Mouse (Mus musculus) stomach, embryonic 14.5 days (tissue): Measurements from ENCODE around the gene Cacna1b. TPM values are rescaled to one million over a fixed set of nuclear protein-coding genes. Genes with fewer than 3 reads are reported as not detected.
A peak's percentile ranks its signal among the peaks of the same experiment; 100 is the strongest.

Source experiments
- ATAC-seq: fragments of 200-750 bp; cut with Nextera tagmentation; 2 replicates; pipeline ENCODE4 v1.8.0; 2017; ENCODE audit warnings: low read depth, moderate TSS enrichment; ENCODE audit not compliant: insufficient number of reproducible peaks, insufficient read depth, low FRiP score
- H3K27ac ChIP-seq: fragments of 300-500 bp; sonication (generic); 2 replicates; pipeline ENCODE4 v1.5.1; 2014; ENCODE audit warnings: mild to moderate bottlenecking, low read length, moderate library complexity, mixed read lengths
- H3K27me3 ChIP-seq: fragments of 300-500 bp; sonication (generic); 2 replicates; pipeline ENCODE4 v1.6.1; 2014; ENCODE audit warnings: low read length, control low read depth, mixed read lengths; ENCODE audit not compliant: control insufficient read depth, insufficient read depth
- H3K36me3 ChIP-seq: fragments of 300-500 bp; sonication (generic); 2 replicates; pipeline ENCODE4 v1.6.1; 2014; ENCODE audit warnings: mild to moderate bottlenecking, control low read depth, low read length, moderate library complexity, mixed read lengths; ENCODE audit not compliant: control insufficient read depth, insufficient read depth
- H3K4me1 ChIP-seq: fragments of 300-500 bp; sonication (generic); 2 replicates; pipeline ENCODE4 v1.6.1; 2014; ENCODE audit warnings: low read length, control low read depth, mixed read lengths; ENCODE audit not compliant: control insufficient read depth, insufficient read depth
- H3K4me2 ChIP-seq: fragments of 300-500 bp; sonication (generic); replicated peaks from 2 replicates; pipeline ENCODE4 v1.6.1; 2014; ENCODE audit warnings: low read depth, low read length, control low read depth
- H3K4me3 ChIP-seq: fragments of 300-500 bp; sonication (generic); 2 replicates; pipeline ENCODE4 v1.5.1; 2014; ENCODE audit warnings: low read depth, low read length, control low read depth
- H3K9ac ChIP-seq: fragments of 300-500 bp; sonication (generic); replicated peaks from 2 replicates; pipeline ENCODE4 v1.6.1; 2014; ENCODE audit warnings: low read depth, mild to moderate bottlenecking, control low read depth, low read length, moderate library complexity, mixed read lengths
- H3K9me3 ChIP-seq: fragments of 300-500 bp; sonication (generic); 2 replicates; pipeline ENCODE4 v1.6.1; 2016; ENCODE audit warnings: low read depth, low read length, control low read depth; ENCODE audit not compliant: control insufficient read depth
- WGBS: fragments of 180-500 bp; shearing (Covaris S2); extraction: QIAGEN DNeasy Blood & Tissue Kit; methylation state at CpG from one replicate; pipeline ENCODE4 v1.1.7; 2014; 5-methylcytosine and 5-hydroxymethylcytosine counted together
- polyA plus RNA-seq: library from polyadenylated mRNA; unstranded; fragments of >200 nt; fragmentation: Nextera tagmentation; extraction: Ambion mirVana; gene quantifications from 2 replicates; pipeline ENCODE4 v1.2.1, GENCODE M21; 2014

Gene Cacna1b
- polyA plus RNA-seq, 1 experiment from 2014 or later = 1.3 TPM

DNA sequence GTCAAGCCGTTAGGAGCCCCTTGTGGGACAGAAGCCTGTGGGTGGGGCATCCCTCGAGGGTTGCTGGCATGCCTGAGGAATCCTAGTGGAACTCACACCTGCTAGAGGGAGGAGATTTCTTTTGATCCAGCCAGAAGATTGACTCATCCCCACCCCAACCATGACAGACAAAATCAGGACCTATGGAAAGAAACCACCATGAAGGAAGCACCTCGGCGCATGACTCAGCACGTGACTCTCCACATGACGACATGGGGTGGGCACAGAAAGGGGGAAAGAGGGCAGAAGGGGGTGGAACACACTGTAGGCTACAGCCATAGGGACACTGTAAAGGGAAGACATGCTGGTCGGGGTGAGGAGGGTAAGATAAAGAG, 154.2 kb downstream of the Cacna1b start:
- WGBS = 29% methylated on average over 7 of the region's 7 CpGs
- no peaks in the 10 kb centered on the region for H3K36me3 ChIP-seq
- H3K4me3 ChIP-seq = no peak overlapping the region
- no peaks in the 10 kb centered on the region for H3K9me3 ChIP-seq
- H3K4me1 ChIP-seq = no peaks in the 10 kb centered on the region
- ATAC-seq = no peak
- H3K27ac ChIP-seq = no peak overlapping the region
- no peak overlapping the region for H3K4me2 ChIP-seq
- no peaks in the 10 kb centered on the region for H3K27me3 ChIP-seq
- H3K9ac ChIP-seq = no peak overlapping the region

DNA sequence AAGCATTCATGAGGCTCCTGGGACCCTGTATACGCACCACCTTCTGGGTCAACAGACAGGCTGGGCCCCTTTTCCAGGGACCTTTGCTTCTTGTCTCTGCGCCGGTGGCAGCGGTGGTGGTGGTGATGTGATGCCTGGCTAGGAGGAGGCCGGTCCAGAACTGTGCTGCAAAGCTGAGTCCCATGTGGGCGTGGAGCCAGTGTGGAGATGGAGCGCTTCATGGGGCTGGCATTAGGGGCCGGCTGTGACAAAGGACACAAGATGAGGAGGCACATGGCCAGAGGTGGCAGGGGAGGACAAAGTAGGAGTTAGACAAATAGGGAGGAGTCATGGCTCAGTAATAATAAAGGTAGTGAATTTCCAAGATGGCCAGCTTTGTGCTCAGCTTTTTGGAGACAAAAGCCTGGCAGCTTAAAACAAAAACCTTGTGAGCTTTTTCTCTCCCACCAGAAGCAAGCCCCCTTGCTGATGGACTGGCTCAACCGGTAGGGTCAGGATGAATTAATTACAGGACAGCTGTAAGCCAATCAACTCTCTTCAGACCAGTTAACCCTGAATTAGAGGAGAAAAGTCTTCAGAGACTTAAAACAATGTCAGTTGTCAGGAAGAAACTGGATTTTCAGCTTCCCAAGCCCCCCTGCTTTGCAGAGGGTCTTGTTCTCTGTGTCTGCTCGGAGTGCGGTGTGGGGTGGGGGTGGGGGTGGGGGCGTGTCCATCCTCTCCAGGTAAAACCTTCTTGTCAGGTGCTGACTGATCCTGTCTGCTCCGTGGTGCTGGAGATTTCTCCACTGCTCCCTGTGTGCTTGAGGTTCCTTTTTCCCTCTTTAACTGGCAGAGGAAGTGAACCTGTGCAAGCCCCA, 154.8 kb downstream of the Cacna1b start:
- ATAC-seq = no peak
- H3K4me1 ChIP-seq = peaks cover 4% of the 10 kb centered on the region; the same call in 1 of the 2 replicates
- H3K27ac ChIP-seq = no peak overlapping the region
- no peaks in the 10 kb centered on the region for H3K27me3 ChIP-seq
- H3K9ac ChIP-seq = no peak overlapping the region
- no peak overlapping the region for H3K4me2 ChIP-seq
- H3K9me3 ChIP-seq = no peaks in the 10 kb centered on the region
- H3K36me3 ChIP-seq = no peaks in the 10 kb centered on the region
- 23% methylated on average over 13 of the region's 13 CpGs for WGBS
- no peak overlapping the region for H3K4me3 ChIP-seq

DNA sequence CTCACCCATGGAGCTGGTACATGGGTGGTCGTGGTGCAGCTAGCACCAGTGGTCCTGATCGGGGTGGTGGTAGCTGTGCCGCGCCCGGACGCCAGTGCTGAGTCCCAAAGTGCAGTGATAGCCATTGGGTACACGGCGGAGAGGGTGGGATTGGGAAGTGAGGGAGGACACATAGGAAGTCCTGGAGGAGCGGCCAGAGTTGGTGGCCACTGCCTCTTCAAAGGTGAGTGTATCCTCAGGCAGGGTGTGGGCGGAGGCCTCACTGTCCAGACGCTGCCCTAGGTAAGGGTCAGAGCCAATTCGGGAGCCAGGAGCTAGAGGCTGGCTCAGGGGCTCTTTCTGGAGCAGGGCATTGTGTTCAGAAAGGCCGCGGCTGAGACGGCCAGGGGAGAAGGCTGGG, 156.4 kb downstream of the Cacna1b start:
- Histone ChIP-seq H3K27ac (no peak overlapping the region), H3K9ac (no peak overlapping the region), H3K4me2 (no peak overlapping the region), H3K27me3 (no peaks in the 10 kb centered on the region), H3K9me3 (no peaks in the 10 kb centered on the region), H3K36me3 (no peaks in the 10 kb centered on the region), H3K4me3 (no peak overlapping the region), H3K4me1 (peaks cover 5% of the 10 kb centered on the region; the same call in 1 of the 2 replicates)
- ATAC-seq = no peak
- 85% methylated on average over 15 of the region's 15 CpGs for WGBS

DNA sequence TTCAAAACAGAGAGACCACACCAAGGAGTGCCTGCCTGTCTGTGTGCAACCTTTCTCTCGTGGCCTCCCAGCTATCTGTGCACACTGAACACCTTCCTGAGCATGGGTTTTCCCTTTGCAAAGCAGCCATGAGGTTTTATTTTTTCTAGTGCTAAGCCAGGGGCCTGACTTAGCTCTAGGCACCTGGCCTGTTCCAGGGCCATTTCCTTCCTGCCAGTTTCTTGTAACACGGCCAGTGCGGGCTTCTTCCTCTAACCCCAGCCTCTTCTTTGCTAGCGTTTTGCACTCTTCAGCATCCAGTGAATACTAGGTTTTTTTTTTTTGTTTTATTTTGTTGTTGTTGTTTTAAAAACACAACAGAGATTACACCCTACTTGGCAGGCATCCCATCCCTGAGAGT, 157.9 kb downstream of the Cacna1b start:
- Histone ChIP-seq H3K27me3 (no peaks in the 10 kb centered on the region), H3K9me3 (no peaks in the 10 kb centered on the region), H3K4me1 (peaks cover 5% of the 10 kb centered on the region; the same call in 1 of the 2 replicates), H3K9ac (no peak overlapping the region), H3K27ac (peak overlapping the region; percentile 4; the same call in 1 of the 2 replicates), H3K4me2 (no peak overlapping the region), H3K4me3 (no peak overlapping the region), H3K36me3 (no peaks in the 10 kb centered on the region)
- 62% methylated on average over 4 of the region's 4 CpGs for WGBS
- no peak for ATAC-seq

DNA sequence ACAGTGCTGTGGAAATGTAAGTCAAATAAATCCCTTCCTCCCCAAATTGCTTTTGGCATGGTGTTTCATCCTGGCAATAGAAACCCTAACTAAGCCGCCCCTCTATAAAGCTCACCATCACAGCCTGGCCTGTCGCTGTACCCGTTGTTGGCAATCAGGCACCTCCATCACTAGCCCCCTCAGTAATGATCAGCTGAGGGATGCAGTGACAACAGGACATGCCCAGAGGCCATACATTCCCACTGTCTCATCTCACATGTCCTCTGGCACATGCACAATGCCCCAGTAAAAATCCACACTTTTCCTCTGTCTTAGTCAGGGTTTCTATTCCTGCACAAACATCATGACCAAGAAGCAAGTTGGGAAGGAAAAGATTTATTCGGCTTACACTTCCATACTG, 173.5 kb downstream of the Cacna1b start:
- Histone ChIP-seq H3K9me3 (0 out of 2 replicates have a peak, but pooled peaks cover 4% of the 10 kb centered on the region), H3K4me1 (no peaks in the 10 kb centered on the region), H3K9ac (no peak overlapping the region), H3K36me3 (no peaks in the 10 kb centered on the region), H3K4me2 (no peak overlapping the region), H3K27ac (no peak overlapping the region), H3K4me3 (no peak overlapping the region), H3K27me3 (no peaks in the 10 kb centered on the region)
- no peak for ATAC-seq
- WGBS = 94% methylated on average over 4 of the region's 4 CpGs

DNA sequence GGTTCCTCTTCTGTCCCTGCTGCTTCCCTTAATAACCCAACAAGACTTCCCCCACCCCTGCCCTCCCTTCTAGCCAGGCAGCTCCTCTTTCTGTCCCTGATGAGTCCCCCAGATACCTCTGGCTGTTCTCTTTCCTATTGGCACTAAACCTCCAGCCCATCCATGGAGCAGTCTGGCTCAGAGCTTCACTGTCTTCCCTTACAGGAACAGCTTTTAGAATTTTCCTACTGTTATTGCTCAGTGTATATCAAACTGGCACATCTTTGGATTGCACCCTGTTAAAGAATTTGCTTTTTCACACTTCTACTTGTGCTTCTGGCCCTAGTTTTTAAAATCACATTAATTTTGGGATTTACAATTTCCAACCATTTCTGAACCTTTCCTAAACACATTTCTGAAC, 175.0 kb downstream of the Cacna1b start:
- Histone ChIP-seq H3K36me3 (no peaks in the 10 kb centered on the region), H3K27ac (no peak overlapping the region), H3K27me3 (no peaks in the 10 kb centered on the region), H3K9ac (no peak overlapping the region), H3K4me1 (no peaks in the 10 kb centered on the region), H3K4me2 (no peak overlapping the region), H3K4me3 (no peak overlapping the region), H3K9me3 (0 out of 2 replicates have a peak, but pooled peaks cover 4% of the 10 kb centered on the region)
- no peak for ATAC-seq

DNA sequence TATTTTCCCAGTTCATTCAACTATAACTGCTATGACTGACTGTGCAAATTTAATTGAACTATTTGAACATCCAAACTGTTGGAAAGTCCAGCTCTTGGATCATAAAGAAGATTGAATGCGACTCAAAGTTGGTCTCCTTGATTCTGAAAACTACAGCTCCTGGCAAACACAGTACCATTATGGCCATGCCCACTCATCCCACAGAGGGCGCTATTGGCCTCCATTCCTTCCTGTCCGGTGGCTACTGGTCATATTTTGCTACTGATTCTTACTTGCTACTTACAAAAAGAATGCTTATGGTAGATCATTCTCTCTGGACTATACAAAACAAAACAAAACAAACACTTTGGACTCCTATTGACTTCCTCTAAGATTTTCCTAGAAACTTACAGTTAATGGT, 188.3 kb downstream of the Cacna1b start:
- Histone ChIP-seq H3K27me3 (no peaks in the 10 kb centered on the region), H3K9ac (no peak overlapping the region), H3K4me3 (no peak overlapping the region), H3K27ac (no peak overlapping the region), H3K9me3 (no peaks in the 10 kb centered on the region), H3K36me3 (no peaks in the 10 kb centered on the region), H3K4me1 (no peaks in the 10 kb centered on the region), H3K4me2 (no peak overlapping the region)
- WGBS = 25% methylated on average over 3 of the region's 3 CpGs
- ATAC-seq = no peak

DNA sequence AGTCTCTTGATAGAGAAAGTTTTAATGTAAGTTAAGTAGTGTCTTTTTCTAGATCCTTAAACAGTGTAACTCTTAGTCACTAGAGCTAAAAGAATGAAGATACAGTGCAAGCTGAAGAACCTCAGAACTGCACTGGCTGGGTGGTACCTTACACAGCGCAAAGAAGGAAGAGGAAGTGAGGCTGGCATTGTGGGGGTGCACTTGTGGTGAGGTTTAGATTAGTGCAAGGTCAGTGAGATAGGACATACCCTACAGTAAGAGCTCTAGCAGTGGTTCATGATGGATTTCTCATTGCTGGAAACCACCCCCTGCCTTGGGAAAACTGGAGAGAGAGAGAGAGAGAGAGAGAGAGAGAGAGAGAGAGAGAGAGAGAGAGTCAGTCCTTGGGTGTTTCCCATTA, 192.0 kb downstream of the Cacna1b start:
- no peak overlapping the region for H3K27ac ChIP-seq
- no peak overlapping the region for H3K4me3 ChIP-seq
- H3K4me1 ChIP-seq = no peaks in the 10 kb centered on the region
- H3K4me2 ChIP-seq = no peak overlapping the region
- H3K9ac ChIP-seq = no peak overlapping the region
- H3K36me3 ChIP-seq = no peaks in the 10 kb centered on the region
- WGBS = 75% methylated on average over 1 of the region's 1 CpGs
- H3K27me3 ChIP-seq = no peaks in the 10 kb centered on the region
- ATAC-seq = no peak
- no peaks in the 10 kb centered on the region for H3K9me3 ChIP-seq

DNA sequence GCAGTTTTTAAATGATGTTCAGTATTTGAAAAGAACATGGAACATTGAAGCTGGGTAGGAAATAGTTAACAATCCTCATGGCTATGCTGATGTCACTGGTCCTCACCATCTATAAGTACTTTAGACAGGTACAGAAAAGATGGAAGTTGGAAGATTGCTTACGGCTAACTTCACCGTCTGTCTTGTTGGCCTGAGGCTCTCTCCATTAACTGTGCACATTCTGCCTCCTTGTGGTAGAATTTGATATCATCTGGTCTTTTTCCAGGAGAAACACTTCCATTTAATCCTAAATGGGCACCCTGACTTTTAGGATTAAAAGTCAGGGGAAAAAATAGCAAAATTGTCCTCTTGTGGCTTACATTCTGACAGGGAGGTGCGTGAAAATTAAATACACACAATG, 194.4 kb downstream of the Cacna1b start:
- Histone ChIP-seq H3K9ac (no peak overlapping the region), H3K36me3 (no peaks in the 10 kb centered on the region), H3K4me2 (no peak overlapping the region), H3K4me1 (no peaks in the 10 kb centered on the region), H3K9me3 (no peaks in the 10 kb centered on the region), H3K27me3 (no peaks in the 10 kb centered on the region), H3K27ac (no peak overlapping the region), H3K4me3 (no peak overlapping the region)
- 10% methylated on average over 3 of the region's 3 CpGs for WGBS
- ATAC-seq = no peak
